Mouse (Mus musculus): Measurements from ENCODE around the gene Folr2.

Folr2 gene

DNA sequence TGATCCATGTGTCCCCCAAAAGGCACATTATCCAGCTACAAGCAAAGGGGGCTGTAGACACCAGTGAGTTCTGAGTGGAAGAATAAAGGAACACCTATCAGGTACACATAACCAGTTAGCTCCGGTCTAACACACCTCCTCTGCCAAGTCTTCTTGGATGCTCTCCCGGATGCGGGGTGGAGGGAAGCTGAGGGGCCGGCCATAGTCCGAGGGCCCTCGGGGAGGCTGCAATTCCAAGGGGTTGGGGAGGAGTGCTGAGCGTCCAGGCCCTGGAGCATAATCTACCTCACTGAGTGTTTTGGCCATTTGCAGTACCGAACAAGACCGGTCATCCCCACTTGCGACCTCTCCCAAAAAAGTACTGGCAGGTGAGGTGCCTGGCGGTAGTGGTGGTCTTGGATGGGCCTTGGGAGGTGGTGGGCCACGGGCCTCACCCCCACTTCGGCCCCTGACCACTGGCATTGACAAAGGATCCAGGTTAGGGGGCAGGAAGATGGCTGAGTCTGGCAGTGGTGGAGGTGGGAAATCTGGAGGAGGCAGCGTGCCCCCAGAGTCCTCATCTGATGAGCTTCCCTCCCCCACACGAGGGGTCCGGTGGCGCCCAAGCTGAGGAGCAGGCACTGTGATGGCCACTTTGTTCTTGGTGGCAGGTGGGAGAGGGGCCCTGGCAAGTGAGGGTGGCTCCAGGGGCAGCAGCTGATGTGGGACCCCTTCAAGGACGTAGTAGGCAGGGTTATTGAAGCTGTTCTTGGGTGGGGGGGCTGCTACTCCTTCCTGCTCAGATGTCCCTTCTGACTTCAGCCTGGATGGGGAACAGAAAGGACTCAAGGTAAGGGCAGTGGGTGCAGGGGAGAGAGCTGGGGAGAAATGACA, 33.0 kb downstream of the Folr2 start:
- DNase-seq (ENCODE audit: low read depth, low spot score): no peak

DNA sequence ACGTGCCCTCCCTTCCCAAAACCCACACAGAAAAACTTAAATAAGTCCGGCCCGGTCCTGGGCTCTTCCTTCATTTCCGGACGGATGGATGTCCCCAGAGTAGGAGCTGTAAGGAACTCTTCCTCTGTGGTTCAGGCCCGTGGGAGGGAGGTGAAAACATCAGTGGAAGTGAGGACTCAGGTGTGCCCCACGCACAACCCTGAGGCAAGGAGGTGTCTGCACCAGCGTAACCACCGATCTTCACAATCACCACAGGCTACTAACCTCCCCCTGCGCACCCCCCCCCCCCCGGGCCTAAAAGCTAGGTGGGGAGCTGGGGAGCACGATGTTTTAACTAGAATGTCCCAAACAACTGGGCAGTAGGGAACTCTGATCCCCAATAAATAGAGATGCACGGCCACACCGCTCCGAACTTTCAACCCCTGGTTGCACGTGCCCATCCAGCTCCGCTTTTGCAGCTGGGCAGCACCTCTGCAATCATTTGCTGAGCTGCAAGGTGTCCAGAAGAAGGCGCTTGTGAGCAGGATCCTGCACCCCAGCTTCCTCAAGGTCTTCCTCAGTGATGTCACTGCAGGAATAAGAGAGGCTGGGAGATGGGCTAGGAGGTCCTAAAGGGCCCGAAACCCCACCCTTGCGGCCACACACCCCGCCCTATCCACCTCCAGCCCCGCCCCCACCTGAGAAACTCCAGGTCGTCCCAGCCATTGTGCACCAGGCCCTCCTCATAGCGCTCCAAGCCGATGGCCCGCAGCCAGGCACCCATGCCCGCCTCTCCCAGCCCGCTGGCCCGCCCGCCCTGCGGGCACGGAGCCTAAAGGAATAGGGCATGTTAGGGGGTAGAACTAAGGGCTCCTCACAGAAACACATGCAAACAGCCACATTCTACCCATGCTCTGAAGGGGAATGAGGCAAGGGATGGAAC, 33.9 kb downstream of the Folr2 start:
- DNase-seq (ENCODE audit: low read depth, low spot score): no peak

DNA sequence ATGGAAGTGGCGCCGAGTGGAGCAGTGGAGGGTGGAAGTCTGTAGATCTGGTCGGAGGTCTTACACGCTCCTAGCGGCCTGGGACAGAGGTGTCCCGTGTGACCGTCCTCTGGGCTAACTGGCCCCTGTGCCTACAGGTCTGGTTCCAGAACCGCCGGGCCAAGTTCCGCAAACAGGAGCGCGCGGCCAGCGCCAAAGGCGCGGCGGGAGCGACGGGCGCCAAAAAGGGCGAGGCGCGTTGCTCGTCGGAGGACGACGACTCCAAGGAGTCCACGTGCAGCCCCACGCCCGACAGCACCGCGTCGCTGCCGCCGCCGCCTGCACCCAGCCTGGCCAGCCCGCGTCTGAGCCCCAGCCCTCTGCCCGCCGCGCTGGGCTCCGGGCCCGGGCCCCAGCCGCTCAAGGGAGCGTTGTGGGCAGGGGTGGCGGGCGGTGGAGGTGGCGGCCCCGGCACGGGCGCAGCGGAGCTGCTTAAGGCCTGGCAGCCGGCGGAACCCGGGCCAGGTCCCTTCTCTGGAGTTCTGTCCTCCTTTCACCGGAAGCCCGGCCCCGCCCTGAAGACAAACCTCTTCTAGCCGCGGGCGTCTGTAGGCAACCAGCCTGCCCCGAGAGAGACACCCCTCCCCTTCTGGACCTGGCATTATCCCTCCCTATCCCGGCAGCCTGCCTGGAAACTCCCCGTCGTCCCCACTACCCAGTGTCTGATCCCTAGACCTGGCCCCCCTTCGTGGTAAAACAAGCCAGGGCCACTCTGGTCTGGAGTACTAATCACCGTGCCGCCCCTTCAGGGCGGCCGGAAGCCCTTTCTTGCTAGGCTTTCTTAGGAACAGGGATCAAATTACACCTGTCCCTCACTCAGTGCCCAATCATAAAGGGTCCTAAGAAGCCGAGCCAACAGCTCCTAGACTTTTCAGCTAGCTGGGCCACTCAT, 35.2 kb downstream of the Folr2 start:
- no peak for DNase-seq (ENCODE audit: low read depth, low spot score)

DNA sequence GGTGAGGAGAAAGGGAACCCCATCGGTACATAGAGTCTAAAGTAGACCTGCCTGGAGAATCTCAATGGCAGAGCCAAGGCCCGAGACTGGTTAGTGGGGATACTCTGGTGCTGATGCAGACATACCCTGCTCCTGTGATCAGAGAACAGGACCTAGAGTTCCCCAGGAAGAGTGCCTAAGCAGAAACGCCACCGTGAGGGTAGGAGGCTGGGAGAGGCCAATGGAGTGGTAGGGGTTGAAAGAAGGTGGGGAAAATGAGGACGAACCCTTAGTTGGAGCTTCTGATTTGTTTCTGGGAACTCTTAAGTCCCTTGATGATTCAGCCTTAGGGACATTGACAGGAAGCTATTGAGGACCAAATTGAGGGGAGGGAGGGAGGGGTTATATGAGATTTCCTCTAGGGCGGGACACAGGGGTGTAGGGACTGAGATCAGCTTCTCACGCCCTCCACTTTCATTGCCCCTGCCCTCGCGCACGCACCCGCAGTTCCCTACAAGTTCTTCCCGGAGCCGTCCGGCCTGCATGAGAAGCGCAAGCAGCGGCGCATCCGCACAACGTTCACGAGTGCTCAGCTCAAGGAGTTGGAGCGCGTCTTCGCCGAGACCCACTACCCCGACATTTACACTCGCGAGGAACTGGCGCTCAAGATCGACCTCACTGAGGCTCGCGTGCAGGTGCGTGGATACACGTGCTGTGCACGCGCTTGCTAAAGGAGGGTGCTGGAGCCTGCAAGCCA, 36.5 kb downstream of the Folr2 start:
- DNase-seq (ENCODE audit: low read depth, low spot score): no peak

DNA sequence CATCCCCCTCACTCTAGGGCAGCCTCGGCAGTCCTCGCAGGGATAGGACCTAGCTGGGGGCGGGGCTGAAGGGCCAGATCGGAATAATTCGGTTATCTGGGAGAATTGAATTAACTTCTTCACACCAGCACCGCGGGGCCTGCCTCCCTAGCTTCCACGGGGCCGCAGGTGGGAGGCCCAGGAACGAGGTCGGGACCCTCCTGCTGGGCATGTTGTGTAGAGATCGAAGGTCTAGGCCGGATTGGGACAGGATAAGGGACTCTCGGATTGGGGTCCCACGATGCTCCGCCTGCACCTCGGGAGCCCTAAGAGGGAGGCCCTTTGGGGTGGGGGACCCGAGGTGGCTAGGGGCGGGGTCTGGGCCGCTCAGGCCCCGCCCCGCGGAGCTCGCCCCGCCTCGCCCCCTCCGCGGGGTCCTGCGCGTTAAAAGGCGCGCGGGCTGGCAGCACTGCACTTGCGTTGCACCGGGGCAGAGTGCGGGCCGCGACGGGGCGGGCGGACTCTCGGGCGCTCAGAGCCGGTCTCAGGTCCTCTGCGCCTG, 39.1 kb downstream of the Folr2 start, which contains the start of gene Phox2a:
Gene Phox2a, plus strand, starts transcription at position 453 of the 541 bp plus-strand sequence.
- DNase-seq (ENCODE audit: low read depth, low spot score): no peak
